Mouse (Mus musculus) kidney, embryonic 14.5 days (tissue): ENCODE measurements around the gene Ccdc117. TPM values are rescaled to one million over a fixed set of nuclear protein-coding genes. Genes with fewer than 3 reads are reported as not detected.
A peak's percentile ranks its signal among the peaks of the same experiment; 100 is the strongest.
"Not testable (repeated sequence)": the region's sequence is repeated elsewhere in the genome, so short reads cannot be mapped to it uniquely, and the experiment has no call there.

Experiments
- ATAC-seq: fragments of 200-750 bp; cut with Nextera tagmentation; 2 replicates; pipeline ENCODE4 v1.8.0; 2017; ENCODE audit warnings: moderate number of reproducible peaks, mild to moderate bottlenecking, moderate TSS enrichment, moderate library complexity; ENCODE audit not compliant: low FRiP score, low TSS enrichment
- H3K27ac ChIP-seq: fragments of 300-500 bp; sonication (generic); 2 replicates; pipeline ENCODE4 v1.5.1; 2014; ENCODE audit warnings: low read depth, mild to moderate bottlenecking, low read length, moderate library complexity, mixed read lengths
- H3K27me3 ChIP-seq: fragments of 300-500 bp; sonication (generic); 2 replicates; pipeline ENCODE4 v1.6.1; 2014; ENCODE audit warnings: mild to moderate bottlenecking, low read length; ENCODE audit not compliant: control insufficient read depth, insufficient read depth
- H3K36me3 ChIP-seq: fragments of 300-500 bp; sonication (generic); 2 replicates; pipeline ENCODE4 v1.6.1; 2014; ENCODE audit warnings: low read length, mixed read lengths; ENCODE audit not compliant: control insufficient read depth, insufficient read depth
- H3K4me1 ChIP-seq: fragments of 300-500 bp; sonication (generic); 2 replicates; pipeline ENCODE4 v1.6.1; 2014; ENCODE audit warnings: low read length, mixed read lengths; ENCODE audit not compliant: control insufficient read depth, insufficient read depth
- H3K4me2 ChIP-seq: fragments of 300-500 bp; sonication (generic); replicated peaks from 2 replicates; pipeline ENCODE4 v1.6.1; 2014; ENCODE audit warnings: low read depth, mild to moderate bottlenecking, low read length
- H3K4me3 ChIP-seq: fragments of 300-500 bp; sonication (generic); 2 replicates; pipeline ENCODE4 v1.5.1; 2014; ENCODE audit warnings: mild to moderate bottlenecking, low read length
- H3K9ac ChIP-seq: fragments of 300-500 bp; sonication (generic); 2 replicates; pipeline ENCODE4 v1.6.1; 2014; ENCODE audit warnings: low read depth, mild to moderate bottlenecking, low read length, moderate library complexity
- H3K9me3 ChIP-seq: fragments of 300-500 bp; sonication (generic); 2 replicates; pipeline ENCODE4 v1.6.1; 2016; ENCODE audit warnings: low read length; ENCODE audit not compliant: control insufficient read depth
- WGBS: fragments of 180-500 bp; shearing (Covaris S2); extraction: QIAGEN DNeasy Blood & Tissue Kit; methylation state at CpG from one replicate; pipeline ENCODE4 v1.1.7; 2014; 5-methylcytosine and 5-hydroxymethylcytosine counted together
- polyA plus RNA-seq: library from polyadenylated mRNA; unstranded; fragments of >200 nt; fragmentation: Nextera tagmentation; extraction: Ambion mirVana; gene quantifications from 2 replicates; pipeline ENCODE4 v1.2.1, GENCODE M21; 2014

Gene Ccdc117
- polyA plus RNA-seq, 1 experiment from 2014 or later, result 21.3 TPM

DNA sequence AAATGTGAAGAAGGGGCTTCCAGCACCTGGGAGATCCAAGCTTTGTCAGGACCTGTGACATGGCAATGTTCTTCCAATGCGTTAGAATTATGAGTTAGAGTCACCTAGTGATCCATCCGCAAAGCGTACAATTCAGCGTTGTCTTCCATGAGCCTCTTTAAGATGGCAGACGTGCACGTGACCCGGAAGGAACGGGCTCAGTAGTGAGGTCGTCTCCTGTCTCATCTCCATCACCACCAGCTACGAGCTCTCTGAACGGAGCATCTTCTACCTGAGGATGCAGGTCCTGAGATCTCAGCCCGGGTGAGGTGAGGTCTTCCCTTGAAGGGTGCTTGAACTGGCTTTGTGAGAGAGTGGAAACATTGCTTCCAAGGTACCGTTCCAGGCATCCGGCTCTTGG lies 25.4 kb downstream of the Ccdc117 start:
- H3K9ac ChIP-seq, result no peak overlapping the region
- ATAC-seq, result no peak
- H3K36me3 ChIP-seq, result no peaks in the 10 kb centered on the region
- no peak overlapping the region for H3K27ac ChIP-seq
- H3K27me3 ChIP-seq, result no peaks in the 10 kb centered on the region
- H3K4me3 ChIP-seq, result no peak overlapping the region
- peaks cover 5% of the 10 kb centered on the region; the same call in 1 of the 2 replicates for H3K4me1 ChIP-seq
- H3K4me2 ChIP-seq, result no peak overlapping the region
- no peaks in the 10 kb centered on the region for H3K9me3 ChIP-seq
- 96% methylated on average over 14 of the region's 14 CpGs for WGBS

DNA sequence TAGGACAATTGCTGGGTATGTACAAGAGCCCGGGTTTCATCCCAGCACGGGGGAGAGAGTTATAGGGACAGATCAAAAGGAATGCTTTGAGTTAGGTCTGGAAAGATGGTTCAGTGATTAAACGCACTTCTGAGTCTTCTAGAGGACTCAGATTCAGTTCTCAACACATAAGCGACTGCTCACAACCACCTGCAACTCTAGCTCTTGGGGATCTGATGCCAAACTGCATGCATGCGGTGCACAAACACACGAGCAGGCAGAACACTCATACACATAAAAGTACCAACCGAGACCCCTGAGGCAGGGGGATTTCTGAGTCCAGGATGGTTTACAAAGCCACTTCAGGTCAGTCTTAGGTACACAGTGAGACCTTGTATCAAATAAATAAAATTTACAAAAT lies 25.8 kb downstream of the Ccdc117 start:
- Histone ChIP-seq H3K4me2 (no peak overlapping the region), H3K9me3 (no peaks in the 10 kb centered on the region), H3K9ac (no peak overlapping the region), H3K27me3 (no peaks in the 10 kb centered on the region), H3K4me1 (peaks cover 5% of the 10 kb centered on the region; the same call in 1 of the 2 replicates), H3K4me3 (no peak overlapping the region), H3K36me3 (no peaks in the 10 kb centered on the region), H3K27ac (no peak overlapping the region)
- ATAC-seq, result no peak
- WGBS, result 70% methylated on average over 7 of the region's 7 CpGs

DNA sequence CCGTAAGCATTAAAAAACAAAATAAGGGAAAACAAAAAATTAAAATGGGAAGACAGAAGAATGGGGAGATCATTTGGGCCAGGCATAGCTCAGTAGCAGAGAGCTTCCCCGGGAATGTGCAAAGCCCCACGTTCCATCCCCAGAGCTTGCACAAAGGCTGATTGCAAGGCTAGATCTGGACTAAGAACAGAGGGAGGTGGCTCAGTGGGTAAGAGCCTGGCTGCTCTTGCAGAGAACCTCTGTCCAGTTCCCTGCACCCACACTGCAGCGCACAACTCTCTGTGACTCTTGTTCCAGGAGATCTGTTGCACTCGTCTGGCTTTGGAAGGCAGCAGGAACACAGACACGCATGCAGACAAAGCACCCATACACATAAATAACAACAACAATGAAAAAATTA lies 26.3 kb downstream of the Ccdc117 start:
- 86% methylated on average over 6 of the region's 6 CpGs for WGBS
- no peak for ATAC-seq
- H3K27me3 ChIP-seq, result no peaks in the 10 kb centered on the region

DNA sequence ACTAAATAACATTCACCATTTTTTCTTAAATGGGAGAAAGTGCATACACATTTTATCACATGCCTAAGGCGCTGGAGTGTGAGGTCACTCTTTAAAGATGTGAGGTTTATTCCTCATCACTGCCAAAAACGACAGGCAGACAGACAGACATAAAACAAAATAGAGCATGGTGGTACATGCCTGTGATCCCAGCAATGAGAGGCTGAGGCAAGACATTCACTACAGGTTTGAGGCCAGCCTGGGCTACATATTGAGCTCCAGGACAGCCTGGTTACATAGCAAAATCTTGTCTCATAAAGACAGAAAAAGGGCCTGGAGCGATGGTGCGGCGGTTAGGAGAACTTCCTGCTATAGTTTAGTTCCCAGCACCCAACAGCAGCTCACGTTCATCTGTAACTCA lies 26.8 kb downstream of the Ccdc117 start:
- ATAC-seq, result no peak
- no peak overlapping the region for H3K4me3 ChIP-seq
- H3K36me3 ChIP-seq, result no peaks in the 10 kb centered on the region
- H3K4me2 ChIP-seq, result no peak overlapping the region
- H3K9ac ChIP-seq, result no peak overlapping the region
- H3K4me1 ChIP-seq, result peaks cover 5% of the 10 kb centered on the region; the same call in 1 of the 2 replicates
- H3K9me3 ChIP-seq, result no peaks in the 10 kb centered on the region
- no peaks in the 10 kb centered on the region for H3K27me3 ChIP-seq
- H3K27ac ChIP-seq, result no peak overlapping the region
- WGBS, result 84% methylated on average over 6 of the region's 6 CpGs

More for the DNA sequence above, 26.3 kb downstream of the Ccdc117 start:
- H3K27ac ChIP-seq, result no peak overlapping the region
- H3K36me3 ChIP-seq, result no peaks in the 10 kb centered on the region
- H3K4me1 ChIP-seq, result peaks cover 5% of the 10 kb centered on the region; the same call in 1 of the 2 replicates
- no peak overlapping the region for H3K4me3 ChIP-seq
- no peak overlapping the region for H3K9ac ChIP-seq
- no peaks in the 10 kb centered on the region for H3K9me3 ChIP-seq
- H3K4me2 ChIP-seq, result no peak overlapping the region

DNA sequence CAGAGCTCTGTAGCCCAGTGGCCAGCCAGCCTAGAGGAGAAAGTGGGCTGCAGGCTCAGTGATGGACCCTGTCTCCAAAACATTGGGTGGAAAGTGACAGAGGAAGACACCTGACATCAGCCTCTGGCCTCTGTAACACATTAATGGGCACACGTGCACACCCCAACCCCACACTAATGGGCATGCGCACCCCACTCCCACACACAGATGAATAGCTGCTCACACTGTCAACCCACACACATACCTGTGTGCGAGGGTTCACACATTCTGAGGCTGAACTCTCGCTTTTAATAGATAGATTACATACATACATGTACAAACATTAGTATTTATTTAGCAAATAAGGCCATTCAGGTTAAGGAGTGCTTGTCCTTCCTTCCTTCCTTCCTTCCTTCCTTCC lies 27.9 kb downstream of the Ccdc117 start:
- no peak overlapping the region for H3K27ac ChIP-seq
- WGBS, result 83% methylated on average over 4 of the region's 4 CpGs
- no peak overlapping the region for H3K9ac ChIP-seq
- no peaks in the 10 kb centered on the region for H3K4me1 ChIP-seq
- no peaks in the 10 kb centered on the region for H3K27me3 ChIP-seq
- no peak for ATAC-seq
- H3K9me3 ChIP-seq, result no peaks in the 10 kb centered on the region
- H3K4me2 ChIP-seq, result no peak overlapping the region
- no peak overlapping the region for H3K4me3 ChIP-seq
- H3K36me3 ChIP-seq, result no peaks in the 10 kb centered on the region

DNA sequence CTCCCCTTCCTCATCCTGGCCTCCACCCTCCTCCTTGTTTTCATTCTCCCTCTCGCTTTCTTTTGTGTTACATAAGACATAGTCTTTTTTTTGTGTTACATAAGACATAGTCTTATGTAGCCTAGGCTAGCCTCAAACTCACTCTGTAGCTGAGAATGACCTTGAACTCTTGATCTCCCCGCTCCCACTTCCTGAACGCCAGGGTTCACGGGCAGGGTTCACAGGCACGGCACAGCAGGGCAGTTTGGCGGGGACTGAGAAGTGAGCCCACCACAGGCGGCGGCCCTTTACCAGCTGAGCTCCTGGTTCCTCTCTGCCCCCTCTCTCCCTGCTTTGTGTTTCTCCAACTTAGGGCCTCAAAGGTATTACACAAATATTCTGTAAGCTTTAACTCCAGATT lies 29.0 kb downstream of the Ccdc117 start:
- no peak overlapping the region for H3K9ac ChIP-seq
- H3K36me3 ChIP-seq, result no peaks in the 10 kb centered on the region
- H3K27ac ChIP-seq, result no peak overlapping the region
- H3K4me3 ChIP-seq, result no peak overlapping the region
- H3K27me3 ChIP-seq, result no peaks in the 10 kb centered on the region
- no peak for ATAC-seq
- H3K4me2 ChIP-seq, result no peak overlapping the region
- H3K4me1 ChIP-seq, result no peaks in the 10 kb centered on the region
- WGBS, result 81% methylated on average over 8 of the region's 8 CpGs
- H3K9me3 ChIP-seq, result no peaks in the 10 kb centered on the region

DNA sequence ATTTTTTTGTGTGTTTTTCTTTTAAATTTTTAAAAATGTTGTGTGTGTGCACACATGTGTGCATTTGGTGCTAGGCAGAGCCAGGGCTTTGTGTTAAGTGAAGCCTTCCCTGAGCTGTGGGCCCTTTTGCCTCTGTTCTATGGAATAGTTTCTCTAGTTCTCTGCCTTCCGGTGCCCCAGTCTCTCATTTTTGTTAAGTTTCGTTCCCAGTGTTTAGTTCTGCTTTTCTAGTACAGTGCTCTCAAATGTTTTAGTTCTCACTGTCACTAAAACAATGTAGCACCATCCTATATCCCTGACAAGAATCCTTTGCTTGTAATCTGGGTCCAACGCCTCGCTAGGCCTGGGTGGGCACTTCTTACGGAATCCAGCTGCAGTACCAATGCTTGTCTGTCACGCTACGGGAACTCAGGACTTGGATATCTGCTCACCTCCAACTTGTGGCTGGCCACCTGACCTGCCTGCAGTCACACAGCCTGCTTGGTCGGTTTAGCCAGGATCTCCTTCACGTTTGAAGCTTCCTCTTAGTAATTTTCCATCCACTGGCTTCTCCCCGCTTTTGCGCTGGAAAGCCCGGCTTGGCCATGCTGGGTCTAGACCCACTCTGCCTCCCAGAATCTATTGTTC lies 29.8 kb downstream of the Ccdc117 start:
- H3K9me3 ChIP-seq, result no peaks in the 10 kb centered on the region
- H3K4me1 ChIP-seq, result no peaks in the 10 kb centered on the region
- ATAC-seq, result 0 out of 2 replicates have a peak, but pooled peaks have one; percentile 35
- H3K36me3 ChIP-seq, result no peaks in the 10 kb centered on the region
- no peaks in the 10 kb centered on the region for H3K27me3 ChIP-seq
- WGBS, result 64% methylated on average over 12 of the region's 12 CpGs
- H3K27ac ChIP-seq, result no peak overlapping the region
- no peak overlapping the region for H3K4me2 ChIP-seq
- H3K4me3 ChIP-seq, result no peak overlapping the region
- no peak overlapping the region for H3K9ac ChIP-seq

DNA sequence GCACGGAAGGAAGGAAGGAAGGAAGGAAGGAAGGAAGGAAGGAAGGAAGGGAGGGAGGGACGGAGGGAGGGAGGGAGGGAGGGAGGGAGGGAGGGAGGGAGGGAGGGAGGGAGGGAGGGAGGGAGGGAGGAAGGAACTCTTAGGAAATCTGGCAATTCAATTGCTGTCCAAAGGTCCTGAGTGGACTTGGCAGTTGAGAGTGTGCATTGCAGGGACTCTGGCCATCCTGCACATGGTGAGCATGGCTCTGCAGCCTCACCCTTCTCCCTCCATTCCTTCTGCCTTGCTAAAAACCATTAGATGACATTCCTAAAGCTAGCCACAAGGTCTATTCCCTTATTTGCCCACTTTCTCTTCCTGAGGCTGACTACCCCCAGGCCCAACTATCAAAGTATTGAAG lies 31.3 kb downstream of the Ccdc117 start:
- H3K4me3 ChIP-seq, H3K27ac ChIP-seq, H3K9me3 ChIP-seq, H3K27me3 ChIP-seq, H3K4me2 ChIP-seq, H3K36me3 ChIP-seq, ATAC-seq, H3K4me1 ChIP-seq, H3K9ac ChIP-seq: not testable (repeated sequence)
- no CpG with 5 or more reads among the region's 2 CpGs for WGBS

DNA sequence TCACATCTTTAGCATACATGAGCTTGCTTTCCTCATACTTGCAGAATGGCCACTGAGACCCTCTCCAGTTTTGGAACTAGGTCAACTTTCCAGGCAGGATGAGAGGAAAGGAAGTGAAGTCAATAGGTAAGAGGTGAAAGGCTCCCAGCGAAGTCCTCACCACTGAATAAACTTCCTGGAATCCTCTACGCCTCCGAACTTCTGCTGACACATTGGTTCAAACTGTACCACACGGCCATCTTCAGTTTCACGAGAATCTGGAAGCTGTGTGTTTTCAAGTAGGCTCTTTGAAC lies 31.9 kb downstream of the Ccdc117 start:
- Histone ChIP-seq H3K4me2 (no peak overlapping the region), H3K4me1 (no peaks in the 10 kb centered on the region), H3K9ac (no peak overlapping the region), H3K9me3 (no peaks in the 10 kb centered on the region), H3K27me3 (no peaks in the 10 kb centered on the region), H3K4me3 (no peak overlapping the region), H3K27ac (no peak overlapping the region), H3K36me3 (no peaks in the 10 kb centered on the region)
- no peak for ATAC-seq
- 61% methylated on average over 5 of the region's 5 CpGs for WGBS
